Mouse (Mus musculus): Measurements from ENCODE around the gene Maip1. TPM values are rescaled to one million over a fixed set of nuclear protein-coding genes. Genes with fewer than 3 reads are reported as not detected.

Maip1 gene
- total and polyA plus RNA-seq, 3 experiments, result 6.4 to 11.2 (median 10.4) TPM

- Histone ChIP-seq H3K4me1 (ENCODE audit: control insufficient read depth, insufficient read depth, low read length) (no peaks in the 10 kb centered on the region), H3K27ac (no peak overlapping the region), H3K4me3 (no peak overlapping the region), H3K36me3 (ENCODE audit: control insufficient read depth, insufficient read depth, low read length) (no peaks in the 10 kb centered on the region), H3K27me3 (ENCODE audit: control insufficient read depth, insufficient read depth, low read length) (no peaks in the 10 kb centered on the region), H3K9ac (ENCODE audit: low read depth, low read length) (no peak overlapping the region), H3K79me2 (replicated peaks; ENCODE audit: control insufficient read depth, insufficient read depth, low read length) (no peaks in the 10 kb centered on the region)
- intact Hi-C loops (cut with DNase I), result no loop called here
- WGBS, result 83% methylated on average over 2 of the region's 2 CpGs
- TF ChIP-seq POLR2A (IDR thresholded peaks at IDR 0.05; ENCODE audit: insufficient read depth, low read depth, low read length) (no peak), EP300 (IDR thresholded peaks at IDR 0.05; ENCODE audit: insufficient read depth, low read depth, low read length) (no peak), CTCF (IDR thresholded peaks at IDR 0.05) (no peak)
- no peak for DNase-seq
Observed at GRCm38 (mm10) chr1:57375276-57375675, 30.9 kb upstream of the Maip1 start.

GRCm38 (mm10) chr1:57376806-57377205, 29.3 kb upstream of the Maip1 start:
- no peaks in the 10 kb centered on the region for H3K4me1 ChIP-seq (ENCODE audit: control insufficient read depth, insufficient read depth, low read length)
- no peak overlapping the region for H3K9ac ChIP-seq (ENCODE audit: low read depth, low read length)
- no peaks in the 10 kb centered on the region for H3K36me3 ChIP-seq (ENCODE audit: control insufficient read depth, insufficient read depth, low read length)
- no peaks in the 10 kb centered on the region for H3K79me2 ChIP-seq (replicated peaks; ENCODE audit: control insufficient read depth, insufficient read depth, low read length)
- H3K4me3 ChIP-seq, result peak overlapping the region; percentile 83; the same call in 1 of the 2 replicates
- 54% methylated on average over 6 of the region's 6 CpGs for WGBS
- intact Hi-C loops (cut with DNase I), result loop anchor here (1.0 kb wide), 1 partner anchor 29 kb away; the partner anchor contains the start of gene Maip1
- H3K27me3 ChIP-seq (ENCODE audit: control insufficient read depth, insufficient read depth, low read length), result no peaks in the 10 kb centered on the region
- no peak for DNase-seq
- H3K27ac ChIP-seq, result no peak overlapping the region
- no peak for TF ChIP-seq CTCF (IDR thresholded peaks at IDR 0.05)
- TF ChIP-seq POLR2A (IDR thresholded peaks at IDR 0.05; ENCODE audit: insufficient read depth, low read depth, low read length), result no peak
- no peak for TF ChIP-seq EP300 (IDR thresholded peaks at IDR 0.05; ENCODE audit: insufficient read depth, low read depth, low read length)

GRCm38 (mm10) chr1:57377376-57378341, 28.5 kb upstream of the Maip1 start, which contains the start of gene 1700066M21Rik:
TSS of gene 1700066M21Rik (plus strand) at chr1:57377620.
- peak within 1 kb of the TSS; percentile 94 for H3K9ac ChIP-seq (ENCODE audit: low read depth, low read length)
- peak; percentile 58; the same call in 1 of the 2 replicates for TF ChIP-seq POLR2A (IDR thresholded peaks at IDR 0.05; ENCODE audit: insufficient read depth, low read depth, low read length)
- TF ChIP-seq EP300 (IDR thresholded peaks at IDR 0.05; ENCODE audit: insufficient read depth, low read depth, low read length), result no peak
- 0 out of 2 replicates have a peak, but pooled peaks have one; percentile 9 for TF ChIP-seq CTCF (IDR thresholded peaks at IDR 0.05)
- H3K36me3 ChIP-seq (ENCODE audit: control insufficient read depth, insufficient read depth, low read length), result no peaks in the 10 kb centered on the region
- intact Hi-C loops (cut with DNase I), result loop anchor here (1.0 kb wide), 1 partner anchor 29 kb away; the partner anchor contains the start of gene Maip1
- H3K4me1 ChIP-seq (ENCODE audit: control insufficient read depth, insufficient read depth, low read length), result no peaks in the 10 kb centered on the region
- H3K79me2 ChIP-seq (replicated peaks; ENCODE audit: control insufficient read depth, insufficient read depth, low read length), result no peaks in the 10 kb centered on the region
- H3K27ac ChIP-seq, result peak within 1 kb of the TSS; percentile 73
- peak; percentile 96 to 98 for DNase-seq
- peak within 1 kb of the TSS; percentile 83 for H3K4me3 ChIP-seq
- no peaks in the 10 kb centered on the region for H3K27me3 ChIP-seq (ENCODE audit: control insufficient read depth, insufficient read depth, low read length)
- under 1% methylated on average over 81 of the region's 81 CpGs for WGBS

- Histone ChIP-seq H3K9ac (ENCODE audit: low read depth, low read length) (no peak overlapping the region), H3K36me3 (ENCODE audit: control insufficient read depth, insufficient read depth, low read length) (no peaks in the 10 kb centered on the region), H3K4me1 (ENCODE audit: control insufficient read depth, insufficient read depth, low read length) (no peaks in the 10 kb centered on the region), H3K79me2 (replicated peaks; ENCODE audit: control insufficient read depth, insufficient read depth, low read length) (no peaks in the 10 kb centered on the region), H3K4me3 (no peak overlapping the region), H3K27me3 (ENCODE audit: control insufficient read depth, insufficient read depth, low read length) (no peaks in the 10 kb centered on the region), H3K27ac (no peak overlapping the region)
- DNase-seq, result no peak
- no peak for TF ChIP-seq EP300 (IDR thresholded peaks at IDR 0.05; ENCODE audit: insufficient read depth, low read depth, low read length)
- no peak for TF ChIP-seq POLR2A (IDR thresholded peaks at IDR 0.05; ENCODE audit: insufficient read depth, low read depth, low read length)
- no peak for TF ChIP-seq CTCF (IDR thresholded peaks at IDR 0.05)
- intact Hi-C loops (cut with DNase I), result no loop called here
Observed at GRCm38 (mm10) chr1:57386519-57386918, 19.6 kb upstream of the Maip1 start.

GRCm38 (mm10) chr1:57387876-57388275, 18.3 kb upstream of the Maip1 start:
- no peak overlapping the region for H3K9ac ChIP-seq (ENCODE audit: low read depth, low read length)
- H3K27me3 ChIP-seq (ENCODE audit: control insufficient read depth, insufficient read depth, low read length), result no peaks in the 10 kb centered on the region
- TF ChIP-seq POLR2A (IDR thresholded peaks at IDR 0.05; ENCODE audit: insufficient read depth, low read depth, low read length) (no peak), EP300 (IDR thresholded peaks at IDR 0.05; ENCODE audit: insufficient read depth, low read depth, low read length) (no peak), CTCF (IDR thresholded peaks at IDR 0.05) (no peak)
- intact Hi-C loops (cut with DNase I), result no loop called here
- no peak overlapping the region for H3K27ac ChIP-seq
- DNase-seq, result no peak
- no peaks in the 10 kb centered on the region for H3K36me3 ChIP-seq (ENCODE audit: control insufficient read depth, insufficient read depth, low read length)
- 65% methylated on average over 2 of the region's 2 CpGs for WGBS
- H3K79me2 ChIP-seq (replicated peaks; ENCODE audit: control insufficient read depth, insufficient read depth, low read length), result no peaks in the 10 kb centered on the region
- H3K4me3 ChIP-seq, result no peak overlapping the region
- H3K4me1 ChIP-seq (ENCODE audit: control insufficient read depth, insufficient read depth, low read length), result no peaks in the 10 kb centered on the region

Data from heart, adult 2 months (tissue).